Mouse (Mus musculus): Measurements from ENCODE around the gene Nr5a2.

The Nr5a2 gene

DNA sequence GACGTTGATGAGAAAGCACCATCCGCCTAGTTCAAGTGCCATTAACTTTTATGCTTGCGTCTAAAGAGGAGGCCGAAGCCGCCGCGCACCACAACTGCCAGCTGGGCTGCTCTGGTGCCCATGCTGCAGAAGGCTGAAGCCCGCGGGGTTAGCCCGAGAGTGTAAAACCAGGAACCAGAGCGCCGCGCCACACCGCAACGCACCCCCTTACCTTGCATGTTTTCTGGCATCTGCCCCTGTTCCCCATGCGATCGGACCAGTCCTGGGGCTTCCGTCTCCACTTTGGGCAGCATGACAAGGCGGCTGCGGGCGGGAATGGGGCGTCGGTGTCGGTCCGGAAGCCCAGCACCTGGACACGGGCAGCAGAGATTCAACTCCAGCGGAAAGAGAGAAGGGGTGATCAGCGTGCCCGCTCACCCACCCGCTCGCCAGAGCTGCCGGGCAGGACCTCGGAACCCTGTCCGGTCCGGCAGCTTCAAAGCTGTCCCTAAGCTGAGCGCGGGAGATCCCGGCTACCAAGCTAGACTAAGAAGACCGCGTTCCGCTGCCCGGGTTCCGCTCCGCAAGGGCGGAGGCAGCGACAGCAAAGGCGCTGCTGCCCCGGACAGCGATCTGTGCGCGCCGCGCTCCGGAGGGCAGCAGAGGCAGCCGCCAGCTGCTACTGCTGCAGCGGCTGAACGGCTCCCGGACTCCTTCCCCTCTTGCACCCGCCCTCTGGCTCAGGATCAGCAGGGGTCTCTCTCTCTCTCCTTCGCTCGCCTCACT, 11.6 kb downstream of the Nr5a2 start:
- DNase-seq (ENCODE audit: low read depth, low spot score): peak; percentile 6

DNA sequence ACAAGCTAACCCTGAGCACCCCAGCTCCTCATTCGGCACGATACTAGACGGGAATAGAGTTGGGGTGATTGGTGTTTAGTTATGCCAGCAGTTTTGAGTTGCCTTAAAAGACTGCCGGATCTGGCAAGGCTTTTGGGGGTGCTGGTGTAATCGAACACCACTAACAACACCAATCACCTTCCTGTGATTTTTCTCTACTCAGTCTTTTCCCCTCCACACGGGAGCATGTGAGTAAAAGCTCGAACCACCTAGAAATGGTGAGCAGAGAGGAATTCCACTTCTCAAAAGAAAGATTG, 12.2 kb downstream of the Nr5a2 start:
- no peak for DNase-seq (ENCODE audit: low read depth, low spot score)

DNA sequence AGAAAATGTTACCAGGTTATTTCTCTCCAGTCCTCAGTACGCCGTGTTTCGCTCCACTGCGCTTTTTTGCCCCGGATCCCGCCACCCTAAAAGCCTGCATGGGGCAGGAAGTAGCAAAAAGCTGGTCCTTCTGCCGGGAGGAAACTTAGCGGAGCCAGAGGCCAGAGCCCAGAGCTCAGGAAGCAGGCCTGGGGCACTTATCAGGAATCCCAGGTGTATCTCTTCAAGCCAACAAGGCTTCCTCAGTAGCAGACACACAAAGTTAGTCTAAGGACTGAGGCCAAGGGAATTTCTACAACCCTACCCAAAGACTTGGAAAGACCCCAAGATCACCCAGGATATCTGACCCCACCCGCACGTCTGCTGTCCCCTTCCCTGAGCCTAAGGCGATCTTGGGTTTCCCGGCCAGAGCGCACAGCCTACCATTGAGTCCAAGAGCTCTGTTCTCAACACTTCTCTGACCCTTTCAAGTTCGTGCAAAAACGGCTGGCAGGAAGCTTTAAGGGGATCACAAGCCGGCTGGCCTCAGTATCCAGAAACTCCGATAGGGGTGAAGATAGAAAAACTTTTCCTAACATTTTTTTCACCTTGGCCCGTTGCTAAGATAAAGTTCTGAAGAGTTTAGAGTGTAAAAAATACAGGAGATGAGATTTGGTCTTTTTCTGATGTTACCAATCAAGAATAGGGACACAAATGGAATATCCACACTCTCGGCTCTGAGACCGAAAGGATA, 12.7 kb downstream of the Nr5a2 start:
- DNase-seq (ENCODE audit: low read depth, low spot score): no peak

DNA sequence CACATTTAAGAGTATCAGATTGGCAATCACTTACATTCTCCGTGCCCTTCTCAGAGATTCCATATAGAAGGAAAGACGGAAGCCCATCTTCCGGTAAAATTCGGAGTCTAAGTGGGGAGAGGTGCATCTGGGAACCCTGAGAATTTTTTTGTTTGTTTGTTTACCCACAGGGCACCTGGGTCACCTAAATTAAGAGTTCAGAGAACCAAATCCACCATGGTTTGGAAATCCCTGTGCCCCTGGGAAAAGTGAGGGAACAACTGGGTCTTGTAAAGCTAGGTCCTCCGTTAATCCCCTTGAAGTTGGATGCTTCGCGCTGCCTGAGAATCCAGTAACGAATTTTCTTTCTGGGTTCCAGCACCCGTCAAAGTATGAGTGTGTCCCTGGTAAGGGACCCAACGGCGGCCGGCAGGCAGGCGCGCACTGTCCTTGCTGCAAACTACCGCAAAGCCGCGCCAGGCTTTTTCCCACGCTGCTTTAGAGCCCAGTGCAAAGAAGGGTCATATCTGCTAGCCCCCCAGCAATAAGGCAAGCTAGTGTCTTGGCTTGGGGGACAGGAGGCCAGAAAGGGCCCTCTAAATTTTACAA, 13.3 kb downstream of the Nr5a2 start:
- DNase-seq (ENCODE audit: low read depth, low spot score): no peak

DNA sequence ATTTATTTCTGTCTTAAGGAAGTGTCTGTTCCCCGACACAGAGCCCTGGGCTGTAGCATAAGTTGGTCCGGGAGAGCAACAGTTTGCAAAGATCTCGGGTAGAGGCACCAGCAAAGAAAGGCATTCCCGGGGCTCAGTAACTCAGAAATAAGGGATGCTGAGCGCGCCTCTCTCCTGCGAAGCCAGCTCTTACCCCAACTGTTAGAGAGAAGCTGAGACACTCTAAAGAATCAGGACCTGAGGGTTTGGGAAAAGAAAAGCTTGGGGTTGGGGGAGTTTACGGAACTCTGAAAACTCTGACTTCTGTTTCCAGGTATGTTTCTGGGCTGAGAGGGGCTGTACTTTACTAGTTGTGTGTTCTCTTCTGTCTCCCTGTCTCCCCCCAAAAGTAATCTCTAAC, 13.8 kb downstream of the Nr5a2 start:
- DNase-seq (ENCODE audit: low read depth, low spot score): no peak

DNA sequence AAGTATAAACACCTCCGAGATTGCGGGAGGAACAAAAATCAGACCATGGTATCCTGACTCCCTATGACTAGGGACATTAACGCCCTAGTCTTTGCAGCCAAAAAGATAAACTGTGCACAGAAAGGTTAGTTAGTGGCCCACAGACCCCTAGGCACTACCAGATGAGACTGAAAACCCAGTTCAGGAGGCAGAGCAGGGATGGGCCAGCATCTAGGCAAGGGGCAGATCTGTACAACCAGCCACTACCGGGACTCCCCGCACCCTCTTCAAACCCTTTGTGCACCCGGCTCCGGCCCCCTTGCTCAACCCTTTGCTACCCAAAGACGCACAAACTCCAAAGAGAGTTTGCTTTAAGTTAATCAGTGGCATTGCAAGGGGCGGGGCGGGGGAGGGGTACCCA, 14.4 kb downstream of the Nr5a2 start:
- no peak for DNase-seq (ENCODE audit: low read depth, low spot score)

DNA sequence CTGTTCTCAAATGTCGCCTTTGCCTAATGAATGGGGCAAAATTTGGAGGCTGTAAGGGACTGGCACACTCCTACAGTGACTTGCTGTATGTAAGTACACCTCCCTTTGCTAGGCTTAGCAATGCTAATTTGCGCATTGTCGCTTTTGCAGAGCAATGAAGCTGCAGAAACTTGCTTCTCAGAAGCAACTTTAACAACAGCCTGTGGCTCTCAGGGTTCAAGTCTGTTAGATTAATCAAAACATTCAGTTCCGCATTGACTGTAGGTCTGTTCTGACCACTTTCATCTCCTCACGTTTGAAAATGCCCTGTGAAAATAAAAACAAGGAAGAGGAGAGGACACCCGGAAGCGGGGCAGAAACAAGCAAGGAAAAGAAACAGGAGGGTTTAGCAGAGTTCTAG, 14.8 kb downstream of the Nr5a2 start:
- no peak for DNase-seq (ENCODE audit: low read depth, low spot score)

DNA sequence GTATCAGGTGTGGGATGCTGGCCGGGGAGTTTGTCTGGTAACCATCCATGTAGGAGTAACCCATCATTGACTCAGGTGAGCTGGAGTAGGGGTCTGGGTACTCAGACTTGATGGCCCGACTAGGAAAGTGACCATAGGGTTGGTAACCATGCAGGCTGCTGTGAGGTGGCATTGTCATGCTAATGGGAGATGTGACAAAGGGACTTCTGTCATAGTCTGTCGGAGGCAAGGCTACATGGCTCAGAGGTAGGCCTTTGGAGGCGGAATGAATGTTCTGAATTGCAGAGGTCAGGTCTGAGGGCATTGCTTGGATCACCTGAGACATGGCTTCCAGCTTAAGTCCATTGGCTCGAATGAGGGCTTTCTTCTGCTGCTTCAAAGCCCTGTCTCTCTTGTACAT, 19.6 kb downstream of the Nr5a2 start:
- DNase-seq (ENCODE audit: low read depth, low spot score): no peak

DNA sequence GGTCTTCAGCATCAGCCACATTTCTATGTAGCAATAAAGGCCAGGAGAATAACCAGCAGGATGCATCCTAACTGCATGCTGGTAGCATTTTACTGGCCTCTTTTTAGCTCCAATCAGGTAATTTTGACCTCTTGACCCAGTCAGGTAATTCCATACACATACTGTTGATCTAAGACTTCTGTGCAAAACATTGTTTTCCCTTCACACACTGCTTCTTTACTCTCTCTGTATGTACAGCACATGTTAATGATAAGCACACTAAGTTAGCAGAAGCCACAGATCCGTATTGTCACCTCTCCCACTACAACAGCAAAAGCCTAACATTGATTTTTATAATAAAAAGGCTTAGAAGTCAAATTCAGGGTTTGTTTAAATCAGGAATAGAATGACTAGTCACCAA, 21.0 kb downstream of the Nr5a2 start:
- DNase-seq (ENCODE audit: low read depth, low spot score): no peak

DNA sequence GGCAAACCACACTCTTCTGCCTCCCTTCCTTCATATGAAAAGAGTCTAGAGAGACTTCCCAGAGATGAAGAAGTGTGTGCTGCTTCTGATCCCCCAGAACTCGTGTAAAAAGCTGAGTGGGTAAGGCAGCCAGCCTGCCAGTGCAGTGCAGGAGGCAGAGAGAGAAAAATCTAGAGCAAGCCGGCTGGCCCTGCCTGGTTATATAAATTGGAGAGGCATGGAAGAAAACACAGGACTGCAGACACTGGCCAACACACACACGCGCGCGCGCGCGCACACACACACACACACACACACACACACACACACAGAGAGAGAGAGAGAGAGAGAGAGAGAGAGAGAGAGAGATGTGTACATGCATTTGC, 24.3 kb downstream of the Nr5a2 start:
- DNase-seq (ENCODE audit: low read depth, low spot score): no peak

DNA sequence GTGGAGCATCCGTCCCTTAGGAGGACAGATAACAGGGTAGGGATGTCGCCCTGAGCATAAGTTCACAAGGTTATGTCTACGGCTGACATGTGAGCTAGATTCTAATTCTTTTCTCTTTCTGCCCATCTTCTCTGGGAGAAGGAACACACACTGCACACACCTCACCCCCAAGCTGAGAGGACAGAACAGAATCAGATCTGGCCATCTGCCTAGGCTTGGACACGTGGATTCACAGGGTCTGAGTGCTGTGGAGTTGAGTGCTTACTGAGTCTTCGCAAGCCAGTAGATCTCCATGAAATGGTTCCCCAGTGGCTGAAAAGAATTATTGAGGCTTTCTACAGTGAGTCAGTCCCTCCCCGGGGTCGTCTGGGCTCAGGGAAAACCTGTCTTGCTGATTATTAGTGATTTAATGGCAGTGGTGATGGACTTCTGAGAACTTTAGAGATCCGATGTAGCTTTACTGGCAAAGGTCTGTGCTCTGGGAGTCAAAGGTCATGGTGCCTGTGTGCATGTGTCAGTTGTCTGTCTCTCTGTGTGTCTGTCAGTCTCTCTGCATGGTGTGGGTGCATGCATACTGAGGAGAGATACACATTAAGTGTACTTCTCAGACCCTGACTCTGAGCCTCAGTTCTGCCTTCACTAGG, 24.8 kb downstream of the Nr5a2 start:
- DNase-seq (ENCODE audit: low read depth, low spot score): no peak

DNA sequence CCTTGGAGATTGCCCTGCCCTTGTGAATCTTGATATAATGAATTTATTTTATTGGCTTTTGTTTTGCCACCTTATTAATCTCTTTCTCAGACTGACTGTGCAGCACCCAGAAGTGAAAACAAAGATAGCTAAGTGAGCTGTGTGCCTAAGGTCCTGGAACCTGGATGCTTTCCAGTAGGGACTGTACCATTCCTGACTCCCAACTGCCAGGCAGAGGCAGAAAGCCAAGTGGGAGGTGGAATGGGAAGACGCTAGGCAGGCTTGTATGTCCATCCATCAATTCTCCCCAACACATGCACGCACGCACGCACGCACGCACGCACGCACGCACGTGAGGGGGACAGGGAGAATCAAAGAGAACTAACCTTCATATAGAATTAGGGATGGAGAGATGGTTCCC, 26.2 kb downstream of the Nr5a2 start:
- no peak for DNase-seq (ENCODE audit: low read depth, low spot score)

DNA sequence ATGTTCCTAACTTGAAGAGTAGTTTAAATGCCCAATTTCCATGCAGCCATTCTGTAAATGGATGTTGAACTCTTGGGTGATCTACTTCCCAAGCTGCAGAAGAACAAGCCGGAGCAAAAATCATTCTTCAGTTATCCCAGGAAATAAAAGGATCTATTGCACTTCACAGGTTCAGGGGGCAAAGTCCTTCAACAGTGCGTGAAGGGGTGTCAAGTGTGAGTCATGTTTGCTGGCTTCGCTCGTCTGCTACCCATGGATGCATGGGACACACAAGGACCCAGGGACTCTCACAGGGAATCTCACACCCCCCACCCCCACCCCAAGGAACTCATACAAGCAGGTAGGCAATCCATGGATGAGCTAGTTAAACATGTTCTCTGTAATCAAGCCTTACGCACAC, 29.2 kb downstream of the Nr5a2 start:
- DNase-seq (ENCODE audit: low read depth, low spot score): no peak

DNA sequence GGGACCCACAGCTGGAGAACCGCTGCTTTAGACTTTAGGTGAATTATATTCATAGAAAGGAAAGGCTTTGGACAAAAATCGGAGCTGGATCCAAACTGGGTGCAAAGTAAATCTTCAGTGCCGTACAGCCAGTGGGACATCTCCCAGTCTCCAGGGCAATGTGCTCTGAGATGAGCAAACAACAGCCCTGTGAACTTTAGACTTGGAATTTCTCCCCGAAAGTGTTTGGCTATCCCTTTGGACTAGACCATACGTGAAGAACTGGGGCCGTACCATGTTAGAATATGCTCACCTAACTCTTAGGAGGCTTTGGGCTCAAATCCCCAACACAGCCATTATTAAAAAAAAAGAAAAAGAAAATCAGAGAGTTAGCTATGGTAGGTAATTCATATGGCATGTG, 30.5 kb downstream of the Nr5a2 start:
- DNase-seq (ENCODE audit: low read depth, low spot score): no peak

DNA sequence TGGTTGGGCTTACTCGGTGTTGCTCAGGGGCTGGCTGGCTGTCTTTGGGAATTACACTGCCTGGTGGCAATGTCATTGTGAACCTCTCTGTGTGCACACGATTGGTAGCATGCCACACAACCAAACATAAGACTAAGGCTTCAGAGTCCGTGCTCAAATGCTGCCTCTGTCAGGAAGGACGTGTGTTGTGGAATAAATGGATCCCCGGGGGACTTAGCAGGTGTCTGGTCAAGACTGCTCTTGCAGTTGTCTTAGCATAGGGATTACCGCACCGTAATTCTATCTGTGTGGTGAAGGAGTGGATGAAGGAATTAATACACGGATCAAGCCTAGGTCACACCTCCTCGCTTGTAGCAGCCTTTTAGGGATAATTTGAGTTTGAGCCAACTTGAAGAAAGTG, 32.8 kb downstream of the Nr5a2 start:
- DNase-seq (ENCODE audit: low read depth, low spot score): no peak

DNA sequence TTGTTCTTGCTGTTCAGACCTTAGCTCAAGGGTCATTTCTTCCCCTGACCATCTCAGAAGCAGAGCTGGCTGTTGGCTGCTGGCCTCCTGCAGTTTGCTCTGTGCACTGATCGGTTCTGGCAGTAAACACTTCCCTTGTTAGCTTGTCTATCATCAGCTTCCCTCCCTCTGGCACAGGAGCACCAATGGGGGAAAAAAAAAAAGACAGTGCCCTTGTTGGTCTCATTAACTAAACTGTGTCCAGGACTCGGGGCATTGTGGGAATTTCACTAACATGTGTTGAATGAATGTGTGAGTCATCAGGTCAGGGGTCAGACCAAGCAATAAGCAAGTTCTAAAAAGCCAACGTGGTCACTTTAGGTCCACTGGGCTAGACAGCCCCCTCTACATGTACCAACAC, 34.2 kb downstream of the Nr5a2 start:
- no peak for DNase-seq (ENCODE audit: low read depth, low spot score)

DNA sequence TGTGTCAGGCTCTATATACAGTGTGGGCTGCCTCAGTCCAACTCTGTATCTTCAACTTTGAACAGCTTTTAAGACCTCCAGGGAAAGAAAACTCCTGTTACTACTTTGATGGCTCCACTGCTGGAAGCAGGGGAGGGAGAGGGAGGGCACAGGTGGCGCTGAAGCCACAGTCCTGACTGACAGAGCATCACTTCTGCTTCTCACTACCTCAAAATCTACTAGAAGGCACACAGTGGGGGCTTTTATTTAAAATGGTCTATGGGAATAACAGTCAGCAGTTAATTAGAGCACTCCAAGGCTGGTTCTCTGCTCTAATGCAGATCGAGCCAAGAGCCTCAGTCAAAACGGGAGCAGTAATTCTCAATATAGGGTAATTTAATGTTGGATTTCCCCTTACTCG, 40.2 kb downstream of the Nr5a2 start:
- no peak for DNase-seq (ENCODE audit: low read depth, low spot score)

DNA sequence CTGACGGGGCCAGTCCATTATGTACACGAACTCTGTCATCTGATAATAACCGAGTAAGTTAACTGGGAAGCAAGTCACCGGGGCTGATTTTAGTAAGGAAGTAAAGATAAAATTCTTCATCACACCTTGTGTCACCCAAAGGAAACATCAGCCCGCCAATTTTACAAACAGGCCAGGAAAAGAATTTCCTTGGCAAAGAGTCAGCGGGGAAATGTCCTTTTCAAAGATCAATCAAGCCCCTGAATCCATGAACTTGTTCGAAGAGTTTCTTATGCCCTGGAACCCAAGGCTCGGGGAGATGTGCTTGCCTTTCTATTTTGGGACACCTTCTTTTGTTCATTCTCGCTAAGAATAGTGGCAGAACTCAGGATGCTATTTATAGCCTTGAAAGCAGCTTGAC, 41.5 kb downstream of the Nr5a2 start:
- DNase-seq (ENCODE audit: low read depth, low spot score): no peak

DNA sequence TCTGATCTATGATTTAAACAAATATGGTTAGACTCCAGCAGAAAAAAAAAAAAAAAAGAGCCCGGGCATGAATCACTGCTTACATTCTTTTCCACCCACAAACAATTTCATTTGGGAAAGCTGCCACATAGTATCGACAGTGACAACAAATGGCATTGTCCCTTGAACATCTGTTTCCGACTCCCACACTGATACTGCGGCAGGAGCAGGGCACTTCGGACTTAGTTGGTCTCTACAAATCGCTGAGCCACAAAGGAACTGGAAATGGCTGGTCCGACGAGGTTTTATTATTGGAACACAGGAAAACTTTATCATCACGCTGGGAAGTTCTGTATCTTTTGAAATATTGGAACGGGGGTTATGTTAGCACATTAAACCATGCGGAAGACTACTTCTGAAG, 44.8 kb downstream of the Nr5a2 start:
- DNase-seq (ENCODE audit: low read depth, low spot score): no peak

DNA sequence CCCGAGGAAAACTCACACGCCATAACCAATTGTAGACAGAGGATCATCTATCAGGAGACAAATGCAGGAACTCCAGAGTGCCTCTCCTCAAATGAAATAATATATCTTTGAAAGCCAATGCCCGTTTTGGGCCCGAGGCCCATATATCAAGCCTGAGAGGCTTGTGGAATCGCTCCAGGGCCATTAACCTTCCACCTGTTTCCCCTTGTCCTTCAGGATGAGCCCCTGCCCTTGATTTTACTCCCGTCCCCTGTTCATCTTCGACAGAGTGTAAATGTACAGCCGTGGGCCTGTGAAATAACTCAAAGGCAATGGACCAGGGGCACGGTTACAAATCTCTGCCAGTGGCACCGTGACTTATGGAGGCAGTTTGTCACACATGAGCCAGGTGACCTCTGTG, 48.3 kb downstream of the Nr5a2 start:
- no peak for DNase-seq (ENCODE audit: low read depth, low spot score)

DNA sequence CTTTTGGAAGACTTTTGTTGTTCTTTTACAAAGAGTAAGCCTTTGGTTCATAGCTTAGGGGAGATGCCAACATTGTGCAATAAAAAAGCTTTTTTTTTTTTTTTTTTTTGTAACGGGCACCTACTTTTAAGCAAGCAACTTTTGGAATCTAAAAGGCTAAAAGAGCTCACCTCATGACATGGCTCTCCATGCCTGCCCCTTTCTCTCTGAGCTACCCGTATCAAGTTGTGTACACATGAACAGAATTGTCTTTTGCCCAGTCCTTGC, 48.7 kb downstream of the Nr5a2 start:
- no peak for DNase-seq (ENCODE audit: low read depth, low spot score)

DNA sequence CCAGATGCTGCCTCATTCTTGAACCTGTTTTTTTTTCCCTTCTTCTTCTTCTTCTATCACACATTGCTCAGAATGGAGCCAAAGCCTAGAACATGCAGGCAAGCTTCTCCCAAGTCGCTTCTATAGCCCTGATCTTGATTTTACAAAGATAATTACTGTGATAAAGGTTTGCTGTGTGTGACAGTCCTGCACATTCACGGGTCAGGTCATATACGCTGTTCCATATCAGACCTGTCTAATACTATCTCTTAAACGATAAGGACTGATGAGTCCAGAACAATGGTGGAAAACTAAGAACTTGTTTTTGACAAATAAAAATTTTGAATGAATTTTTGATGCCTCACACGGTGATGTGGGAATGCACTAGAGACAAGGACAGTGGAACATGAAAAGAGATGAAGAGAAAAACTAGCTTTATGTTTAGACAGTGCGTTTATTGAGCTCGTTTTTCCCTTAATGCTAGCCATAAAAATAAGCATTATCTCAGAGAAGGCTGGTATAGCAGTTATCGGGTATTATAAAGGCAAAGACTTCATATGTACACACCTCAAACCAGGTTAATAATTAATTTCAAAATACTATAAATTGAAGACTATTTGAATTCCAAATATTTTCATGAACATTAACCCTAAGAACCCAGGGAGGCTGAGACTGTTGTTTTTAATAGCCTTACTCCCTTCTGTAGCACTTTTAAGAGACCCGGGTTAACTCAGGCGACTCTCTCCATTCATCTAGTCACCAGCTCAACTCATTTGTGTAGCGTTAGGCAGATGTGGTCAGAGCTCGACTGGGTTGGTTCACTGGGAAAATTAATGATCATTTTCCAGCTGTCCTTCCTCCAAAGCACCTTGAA, 49.3 kb downstream of the Nr5a2 start:
- no peak for DNase-seq (ENCODE audit: low read depth, low spot score)

Data from CD4-positive helper T cell, adult 2 months (primary cell).